Mouse (Mus musculus) cortical plate, adult 2 months (tissue): ENCODE measurements at regions not wholly inside any gene's neighbourhood (a gene's known extent, or its start where the extent isn't known, plus 50 kb on each side); places are given as distances from the start of the nearest gene placed in this dataset.

Experiments used
- CTCF ChIP-seq: fragments of 200-500 bp; IDR thresholded peaks from 2 replicates; pipeline ENCODE4 v1.5.1; 2011; ENCODE audit warnings: mild to moderate bottlenecking, control low read depth, low read length; ENCODE audit not compliant: insufficient read depth; ENCODE audit errors: extremely low read depth
- POLR2A ChIP-seq: fragments of 200-500 bp; IDR thresholded peaks from 2 replicates; pipeline ENCODE4 v1.6.1; 2011; ENCODE audit warnings: mild to moderate bottlenecking, low read length, control low read depth; ENCODE audit not compliant: insufficient read depth; ENCODE audit errors: extremely low read depth

- TF ChIP-seq CTCF (no peak), POLR2A (no peak)
These were observed 361.6 kb downstream of the Hs3st3b1 start for GRCm38 (mm10) chr11:63560466-63560865.
